Mouse (Mus musculus) embryonic facial prominence, embryonic 14.5 days (tissue): ENCODE measurements at regions not wholly inside any gene's neighbourhood (a gene's known extent, or its start where the extent isn't known, plus 50 kb on each side); places are given as distances from the start of the nearest gene placed in this dataset.

Source experiments
- ATAC-seq: fragments of 200-750 bp; cut with Nextera tagmentation; 2 replicates; pipeline ENCODE4 v1.8.0; 2017; ENCODE audit warnings: low read depth, moderate number of reproducible peaks, moderate TSS enrichment
- DNase-seq: peaks from one replicate; pipeline ENCODE4 v3.0.0-alpha.2; 2015; ENCODE audit warnings: low spot score
- H3K27ac ChIP-seq: fragments of 300-500 bp; sonication (generic); replicated peaks from 2 replicates; pipeline ENCODE4 v1.5.1; 2014; ENCODE audit warnings: low read depth, mild to moderate bottlenecking, low read length, moderate library complexity
- H3K27me3 ChIP-seq: fragments of 300-500 bp; sonication (generic); replicated peaks from 2 replicates; pipeline ENCODE4 v1.6.1; 2014; ENCODE audit warnings: low read length; ENCODE audit not compliant: control insufficient read depth, insufficient read depth
- H3K36me3 ChIP-seq: fragments of 300-500 bp; sonication (generic); 2 replicates; pipeline ENCODE4 v1.6.1; 2014; ENCODE audit warnings: low read length, mixed read lengths; ENCODE audit not compliant: control insufficient read depth, insufficient read depth
- H3K4me1 ChIP-seq: fragments of 300-500 bp; sonication (generic); 2 replicates; pipeline ENCODE4 v1.6.1; 2014; ENCODE audit warnings: antibody characterized with exemption, low read length; ENCODE audit not compliant: control insufficient read depth, insufficient read depth
- H3K4me2 ChIP-seq: fragments of 300-500 bp; sonication (generic); 2 replicates; pipeline ENCODE4 v1.6.1; 2014; ENCODE audit warnings: low read depth, mild to moderate bottlenecking, low read length, moderate library complexity, mixed read lengths
- H3K4me3 ChIP-seq: fragments of 300-500 bp; sonication (generic); 2 replicates; pipeline ENCODE4 v1.5.1; 2014; ENCODE audit warnings: low read depth, mild to moderate bottlenecking, low read length
- H3K9ac ChIP-seq: fragments of 300-500 bp; sonication (generic); 2 replicates; pipeline ENCODE4 v1.6.1; 2014; ENCODE audit warnings: low read depth, mild to moderate bottlenecking, low read length, moderate library complexity, mixed read lengths
- H3K9me3 ChIP-seq: fragments of 300-500 bp; sonication (generic); 2 replicates; pipeline ENCODE4 v1.6.1; 2016; ENCODE audit warnings: low read length; ENCODE audit not compliant: control insufficient read depth
- WGBS: fragments of 180-500 bp; shearing (Covaris S2); extraction: QIAGEN DNeasy Blood & Tissue Kit; methylation state at CpG from one replicate; pipeline ENCODE4 v1.1.7; 2014; 5-methylcytosine and 5-hydroxymethylcytosine counted together

DNA sequence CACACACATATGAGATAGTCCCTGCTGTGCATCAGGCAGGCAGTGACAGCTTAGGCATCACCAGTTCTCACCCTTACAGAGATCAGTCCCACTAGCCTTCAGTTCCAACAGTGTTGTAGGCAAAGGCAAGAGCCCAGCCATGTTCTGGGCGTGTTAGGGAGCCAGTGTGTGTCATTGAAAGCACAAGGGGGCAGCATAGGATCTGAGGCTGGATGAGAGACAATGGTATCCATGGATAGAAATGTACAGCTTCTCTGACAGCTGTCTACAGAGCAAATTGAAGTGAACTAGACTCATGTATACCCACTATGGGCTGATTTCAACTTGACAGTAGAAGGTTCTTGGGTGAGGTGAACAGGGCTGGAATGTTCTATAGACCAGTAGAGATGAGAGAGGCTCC lies 259.9 kb downstream of the Prdm2 start:
- Histone ChIP-seq H3K27me3 (0 out of 2 replicates have a peak, but pooled peaks cover 4% of the 10 kb centered on the region), H3K9me3 (no peaks in the 10 kb centered on the region), H3K4me1 (no peaks in the 10 kb centered on the region), H3K9ac (no peak overlapping the region), H3K27ac (no peak overlapping the region), H3K36me3 (no peaks in the 10 kb centered on the region), H3K4me2 (no peak overlapping the region), H3K4me3 (no peak overlapping the region)
- WGBS: 33% methylated on average over 1 of the region's 1 CpGs
- no peak for ATAC-seq
- DNase-seq: no peak

- peak; percentile 58 for DNase-seq
- Histone ChIP-seq H3K4me1 (no peaks in the 10 kb centered on the region), H3K36me3 (no peaks in the 10 kb centered on the region), H3K27me3 (0 out of 2 replicates have a peak, but pooled peaks cover 4% of the 10 kb centered on the region), H3K27ac (no peak overlapping the region), H3K9ac (no peak overlapping the region), H3K4me2 (no peak overlapping the region), H3K4me3 (no peak overlapping the region), H3K9me3 (no peaks in the 10 kb centered on the region)
- 63% methylated on average over 6 of the region's 6 CpGs for WGBS
- ATAC-seq: no peak
Observed at GRCm38 (mm10) chr4:142947673-142948072, 265.1 kb downstream of the Prdm2 start.

GRCm38 (mm10) chr4:142933627-142934026 lies 279.2 kb downstream of the Prdm2 start:
- H3K4me1 ChIP-seq: no peaks in the 10 kb centered on the region
- no peaks in the 10 kb centered on the region for H3K9me3 ChIP-seq
- H3K36me3 ChIP-seq: no peaks in the 10 kb centered on the region
- H3K27me3 ChIP-seq: no peaks in the 10 kb centered on the region
- WGBS: 71% methylated on average over 9 of the region's 9 CpGs
- no peak overlapping the region for H3K27ac ChIP-seq
- no peak overlapping the region for H3K4me3 ChIP-seq
- peak; percentile 62 for DNase-seq
- H3K4me2 ChIP-seq: no peak overlapping the region
- ATAC-seq: peak; percentile 85
- no peak overlapping the region for H3K9ac ChIP-seq

DNA sequence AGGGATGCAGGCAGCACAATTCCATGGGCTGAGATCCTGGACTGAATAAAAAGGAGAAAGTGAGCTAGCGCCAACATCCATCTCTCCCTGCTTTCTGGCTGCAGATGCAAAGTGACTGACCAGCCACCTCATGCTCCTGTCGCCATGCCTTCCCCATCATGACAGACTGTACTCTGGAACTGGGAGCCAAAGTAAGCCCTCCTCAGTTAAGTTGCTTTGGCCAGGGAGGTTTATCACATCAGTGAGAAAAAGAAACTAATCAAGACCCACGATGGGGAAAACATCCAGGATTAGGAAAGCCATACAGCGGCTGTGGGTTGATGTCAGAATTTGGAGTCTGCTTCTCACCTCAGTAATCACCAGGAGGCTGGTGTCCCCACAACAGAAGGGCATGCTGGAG lies 283.6 kb downstream of the Prdm2 start:
- no peak overlapping the region for H3K4me2 ChIP-seq
- no peaks in the 10 kb centered on the region for H3K4me1 ChIP-seq
- no peak for DNase-seq
- no peaks in the 10 kb centered on the region for H3K27me3 ChIP-seq
- 88% methylated on average over 4 of the region's 4 CpGs for WGBS
- no peaks in the 10 kb centered on the region for H3K9me3 ChIP-seq
- no peak for ATAC-seq
- no peak overlapping the region for H3K27ac ChIP-seq
- H3K9ac ChIP-seq: no peak overlapping the region
- no peaks in the 10 kb centered on the region for H3K36me3 ChIP-seq
- H3K4me3 ChIP-seq: no peak overlapping the region

DNA sequence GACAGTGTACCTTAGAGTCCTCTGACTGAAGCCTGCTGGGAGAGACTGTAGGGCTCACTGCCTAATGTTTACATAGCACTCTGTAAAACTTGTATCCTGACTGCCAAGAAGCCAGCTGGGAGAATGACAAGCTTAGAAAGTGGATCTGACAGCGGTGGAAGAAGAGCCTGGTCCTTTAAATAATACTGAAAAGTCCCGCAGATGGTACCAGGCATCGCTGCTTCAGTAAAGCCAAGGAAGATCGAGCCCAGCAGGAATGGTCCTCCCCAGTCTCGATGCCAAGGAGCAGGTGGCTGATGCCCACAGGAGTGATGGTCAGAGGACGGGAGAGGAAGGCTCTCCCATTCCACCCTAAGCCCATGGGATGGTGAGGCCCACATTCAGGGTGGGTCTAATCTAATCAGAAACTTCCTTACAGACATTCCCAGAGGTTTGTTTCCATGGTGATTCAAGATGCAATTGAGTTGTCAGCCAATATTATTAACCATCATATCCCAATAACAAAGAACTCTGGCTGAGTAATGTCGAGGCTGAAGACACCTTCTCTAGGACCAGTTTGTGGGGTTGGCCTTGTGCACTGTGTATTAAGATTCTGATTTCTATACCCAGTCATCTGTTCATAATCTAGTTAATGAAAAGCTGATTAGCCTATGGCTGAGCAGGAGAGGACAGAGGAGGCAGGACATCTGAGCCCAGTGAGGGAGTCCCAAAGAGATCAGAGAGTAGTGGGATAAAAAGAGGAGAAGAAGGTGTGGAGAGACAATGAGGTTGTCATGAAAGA lies 285.3 kb downstream of the Prdm2 start:
- 80% methylated on average over 7 of the region's 7 CpGs for WGBS
- no peak overlapping the region for H3K4me3 ChIP-seq
- DNase-seq (no peak), ATAC-seq (no peak)
- no peaks in the 10 kb centered on the region for H3K27me3 ChIP-seq
- H3K27ac ChIP-seq: no peak overlapping the region
- H3K9me3 ChIP-seq: no peaks in the 10 kb centered on the region
- H3K9ac ChIP-seq: no peak overlapping the region
- no peaks in the 10 kb centered on the region for H3K36me3 ChIP-seq
- H3K4me2 ChIP-seq: no peak overlapping the region
- no peaks in the 10 kb centered on the region for H3K4me1 ChIP-seq

DNA sequence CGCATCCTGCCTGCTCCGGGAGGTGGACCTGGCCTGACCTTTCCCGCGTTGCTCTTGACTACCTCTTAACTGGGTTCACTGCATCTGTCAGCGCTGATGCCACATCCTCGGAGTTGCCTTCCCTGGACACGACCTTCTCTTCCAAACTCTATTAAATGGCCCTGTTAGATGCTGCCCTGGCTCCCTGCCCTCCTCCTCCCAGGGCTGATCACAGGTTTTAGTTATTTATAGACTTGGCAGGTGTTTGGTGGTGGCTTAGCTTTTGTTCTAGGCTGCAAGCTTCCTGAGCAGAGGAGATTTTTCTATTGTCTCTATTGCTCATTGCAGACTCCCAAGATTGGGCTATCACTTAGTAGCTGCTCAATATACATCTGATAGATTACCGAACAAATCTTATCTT lies 287.7 kb downstream of the Prdm2 start:
- H3K4me1 ChIP-seq: no peaks in the 10 kb centered on the region
- whole genome bisulfite sequencing: 82% methylated on average over 8 of the region's 8 CpGs
- no peak overlapping the region for H3K9ac ChIP-seq
- H3K27ac ChIP-seq: no peak overlapping the region
- H3K36me3 ChIP-seq: no peaks in the 10 kb centered on the region
- H3K27me3 ChIP-seq: no peaks in the 10 kb centered on the region
- H3K4me3 ChIP-seq: no peak overlapping the region
- H3K9me3 ChIP-seq: 0 out of 2 replicates have a peak, but pooled peaks cover 6% of the 10 kb centered on the region
- DNase-seq (no peak), ATAC-seq (no peak)
- no peak overlapping the region for H3K4me2 ChIP-seq

GRCm38 (mm10) chr4:142909355-142909947 lies 303.3 kb downstream of the Prdm2 start:
- ATAC-seq (peak; percentile 37), DNase-seq (peak; percentile 56)
- H3K4me1 ChIP-seq: peaks cover 4% of the 10 kb centered on the region; the same call in 1 of the 2 replicates
- H3K9ac ChIP-seq: peak overlapping the region; percentile 32
- H3K36me3 ChIP-seq: no peaks in the 10 kb centered on the region
- H3K4me2 ChIP-seq: peak overlapping the region; percentile 61
- H3K4me3 ChIP-seq: peak overlapping the region; percentile 27
- WGBS: 10% methylated on average over 17 of the region's 17 CpGs
- no peaks in the 10 kb centered on the region for H3K27me3 ChIP-seq
- H3K27ac ChIP-seq: no peak overlapping the region
- no peaks in the 10 kb centered on the region for H3K9me3 ChIP-seq

- WGBS: 63% methylated on average over 6 of the region's 6 CpGs
- Histone ChIP-seq H3K4me3 (no peak overlapping the region), H3K4me1 (peaks cover 4% of the 10 kb centered on the region; the same call in 1 of the 2 replicates), H3K9me3 (no peaks in the 10 kb centered on the region), H3K9ac (no peak overlapping the region), H3K27me3 (no peaks in the 10 kb centered on the region), H3K36me3 (no peaks in the 10 kb centered on the region), H3K4me2 (no peak overlapping the region), H3K27ac (no peak overlapping the region)
- DNase-seq (no peak), ATAC-seq (no peak)
Observed at GRCm38 (mm10) chr4:142908782-142909181, 304.0 kb downstream of the Prdm2 start.
